Mouse (Mus musculus) adrenal gland, postnatal 36 days (tissue): ENCODE measurements around the gene Ppip5k1. TPM values are rescaled to one million over a fixed set of nuclear protein-coding genes. Genes with fewer than 3 reads are reported as not detected.

ENCODE experiments used
- total RNA-seq, 2 experiments: library from RNA; stranded (reverse); gene quantifications; 2 replicates each; pipeline ENCODE4 v1.2.3; 2021

Ppip5k1 gene
- total RNA-seq, 2 experiments from 2014 or later, result 49.5 to 50.3 TPM

Other genes starting within 250 kb of the Ppip5k1 start
- gene Tgm7, start 245.6 kb downstream of the Ppip5k1 start, total RNA-seq, result not detected
- 10 to 100 TPM; 19.4 to 21.4 TPM for gene Adal, start 215.0 kb downstream of the Ppip5k1 start, total RNA-seq
- 10 to 100 TPM in 1 of 2 experiments, 1 to 10 TPM in 1; 9.0 to 10.2 TPM for gene Lcmt2, start 214.7 kb downstream of the Ppip5k1 start, total RNA-seq
- gene Tubgcp4, start 184.7 kb downstream of the Ppip5k1 start, total RNA-seq, result 10 to 100 TPM; 36.6 to 44.3 TPM
- 10 to 100 TPM; 15.1 to 18.2 TPM for gene Zscan29, start 184.3 kb downstream of the Ppip5k1 start, total RNA-seq
- 10 to 100 TPM; 59.0 to 73.9 TPM for gene Trp53bp1, start 84.0 kb downstream of the Ppip5k1 start, total RNA-seq
- gene Map1a, start 65.8 kb downstream of the Ppip5k1 start, total RNA-seq, result 1 to 10 TPM; 6.0 to 7.0 TPM
- 1 to 10 TPM; 5.8 to 6.6 TPM for gene Ckmt1, start 2.3 kb upstream of the Ppip5k1 start, total RNA-seq
- gene Strc, start 31.8 kb upstream of the Ppip5k1 start, total RNA-seq, result under 1 TPM; 0.10 to 0.76 TPM
- 100 to 1,000 TPM; 412 to 415 TPM for gene Pdia3, start 58.4 kb upstream of the Ppip5k1 start, total RNA-seq
- 1 to 10 TPM; 1.9 to 2.9 TPM for gene Catsper2, start 58.4 kb upstream of the Ppip5k1 start, total RNA-seq
- gene Ell3, start 88.9 kb upstream of the Ppip5k1 start, total RNA-seq, result under 1 TPM; 0.17 to 0.36 TPM
- 100 to 1,000 TPM; 333 to 337 TPM for gene Serf2, start 93.8 kb upstream of the Ppip5k1 start, total RNA-seq
- 10 to 100 TPM; 33.0 to 34.7 TPM for gene Hypk, start 97.9 kb upstream of the Ppip5k1 start, total RNA-seq
- under 1 TPM in 1 of 2 experiments, not detected in 1; 0.20 TPM for gene Serinc4, start 101.4 kb upstream of the Ppip5k1 start, total RNA-seq
- gene Mfap1b, start 118.7 kb upstream of the Ppip5k1 start, total RNA-seq, result 10 to 100 TPM; 37.8 to 39.9 TPM
- gene Mfap1a, start 151.3 kb upstream of the Ppip5k1 start, total RNA-seq, result 10 to 100 TPM; 32.0 to 33.1 TPM
- 1 to 10 TPM; 3.4 to 3.7 TPM for gene Wdr76, start 151.3 kb upstream of the Ppip5k1 start, total RNA-seq